Mouse (Mus musculus) embryonic facial prominence, embryonic 14.5 days (tissue): ENCODE data around the gene Klk1b21. TPM values are rescaled to one million over a fixed set of nuclear protein-coding genes. Genes with fewer than 3 reads are reported as not detected.
"Not testable (repeated sequence)": the region's sequence is repeated elsewhere in the genome, so short reads cannot be mapped to it uniquely, and the experiment has no call there.

Experiments used
- ATAC-seq: fragments of 200-750 bp; cut with Nextera tagmentation; 2 replicates; pipeline ENCODE4 v1.8.0; 2017; ENCODE audit warnings: low read depth, moderate number of reproducible peaks, moderate TSS enrichment
- DNase-seq: peaks from one replicate; pipeline ENCODE4 v3.0.0-alpha.2; 2015; ENCODE audit warnings: low spot score
- H3K27ac ChIP-seq: fragments of 300-500 bp; sonication (generic); replicated peaks from 2 replicates; pipeline ENCODE4 v1.5.1; 2014; ENCODE audit warnings: low read depth, mild to moderate bottlenecking, low read length, moderate library complexity
- H3K27me3 ChIP-seq: fragments of 300-500 bp; sonication (generic); replicated peaks from 2 replicates; pipeline ENCODE4 v1.6.1; 2014; ENCODE audit warnings: low read length; ENCODE audit not compliant: control insufficient read depth, insufficient read depth
- H3K36me3 ChIP-seq: fragments of 300-500 bp; sonication (generic); 2 replicates; pipeline ENCODE4 v1.6.1; 2014; ENCODE audit warnings: low read length, mixed read lengths; ENCODE audit not compliant: control insufficient read depth, insufficient read depth
- H3K4me1 ChIP-seq: fragments of 300-500 bp; sonication (generic); 2 replicates; pipeline ENCODE4 v1.6.1; 2014; ENCODE audit warnings: antibody characterized with exemption, low read length; ENCODE audit not compliant: control insufficient read depth, insufficient read depth
- H3K4me2 ChIP-seq: fragments of 300-500 bp; sonication (generic); 2 replicates; pipeline ENCODE4 v1.6.1; 2014; ENCODE audit warnings: low read depth, mild to moderate bottlenecking, low read length, moderate library complexity, mixed read lengths
- H3K4me3 ChIP-seq: fragments of 300-500 bp; sonication (generic); 2 replicates; pipeline ENCODE4 v1.5.1; 2014; ENCODE audit warnings: low read depth, mild to moderate bottlenecking, low read length
- H3K9ac ChIP-seq: fragments of 300-500 bp; sonication (generic); 2 replicates; pipeline ENCODE4 v1.6.1; 2014; ENCODE audit warnings: low read depth, mild to moderate bottlenecking, low read length, moderate library complexity, mixed read lengths
- H3K9me3 ChIP-seq: fragments of 300-500 bp; sonication (generic); 2 replicates; pipeline ENCODE4 v1.6.1; 2016; ENCODE audit warnings: low read length; ENCODE audit not compliant: control insufficient read depth
- WGBS: fragments of 180-500 bp; shearing (Covaris S2); extraction: QIAGEN DNeasy Blood & Tissue Kit; methylation state at CpG from one replicate; pipeline ENCODE4 v1.1.7; 2014; 5-methylcytosine and 5-hydroxymethylcytosine counted together
- polyA plus RNA-seq: library from polyadenylated mRNA; unstranded; fragments of >200 nt; fragmentation: Nextera tagmentation; extraction: Ambion mirVana; gene quantifications from 2 replicates; pipeline ENCODE4 v1.2.1, GENCODE M21; 2014

The Klk1b21 gene
- not detected in 2 replicates for polyA plus RNA-seq

GRCm38 (mm10) chr7:44102028-44102427 lies at the start of gene Klk1b21:
TSS of gene Klk1b21 (plus strand) at chr7:44102328.
- not testable (repeated sequence) for H3K27me3 ChIP-seq, H3K9me3 ChIP-seq, ATAC-seq, H3K36me3 ChIP-seq, H3K4me1 ChIP-seq, H3K9ac ChIP-seq, H3K4me2 ChIP-seq, DNase-seq, H3K4me3 ChIP-seq, H3K27ac ChIP-seq
- WGBS, result 82% methylated on average over 3 of the region's 3 CpGs

GRCm38 (mm10) chr7:44072117-44072516 lies 30.0 kb upstream of the Klk1b21 start:
- no peak overlapping the region for H3K27ac ChIP-seq
- H3K9me3 ChIP-seq, result no peaks in the 10 kb centered on the region
- H3K4me3 ChIP-seq, result no peak overlapping the region
- no peak overlapping the region for H3K9ac ChIP-seq
- no peaks in the 10 kb centered on the region for H3K36me3 ChIP-seq
- no peak for ATAC-seq
- H3K4me2 ChIP-seq, result no peak overlapping the region
- 68% methylated on average over 2 of the region's 2 CpGs for WGBS
- H3K27me3 ChIP-seq, result no peaks in the 10 kb centered on the region
- no peak for DNase-seq
- no peaks in the 10 kb centered on the region for H3K4me1 ChIP-seq

- H3K27ac ChIP-seq, result no peak overlapping the region
- WGBS, result 90% methylated on average over 1 of the region's 1 CpGs
- H3K36me3 ChIP-seq, result no peaks in the 10 kb centered on the region
These were observed 24.4 kb upstream of the Klk1b21 start for GRCm38 (mm10) chr7:44077703-44078102.

GRCm38 (mm10) chr7:44096111-44096510 lies 6.0 kb upstream of the Klk1b21 start:
- Histone ChIP-seq H3K9me3 (no peaks in the 10 kb centered on the region), H3K27me3 (no peaks in the 10 kb centered on the region), H3K4me2 (no peak overlapping the region), H3K4me1 (no peaks in the 10 kb centered on the region), H3K27ac (no peak overlapping the region), H3K36me3 (no peaks in the 10 kb centered on the region), H3K9ac (no peak overlapping the region), H3K4me3 (no peak overlapping the region)
- DNase-seq, result no peak
- no peak for ATAC-seq
- WGBS, result 81% methylated on average over 1 of the region's 1 CpGs

More at GRCm38 (mm10) chr7:44077703-44078102, 24.4 kb upstream of the Klk1b21 start:
- Histone ChIP-seq H3K9me3 (no peaks in the 10 kb centered on the region), H3K4me3 (no peak overlapping the region), H3K9ac (no peak overlapping the region), H3K27me3 (no peaks in the 10 kb centered on the region), H3K4me2 (no peak overlapping the region), H3K4me1 (no peaks in the 10 kb centered on the region)
- no peak for DNase-seq
- ATAC-seq, result no peak

GRCm38 (mm10) chr7:44112373-44112772 lies 10.2 kb downstream of the Klk1b21 start, which contains the start of gene Klk1b22:
TSS of gene Klk1b22 (plus strand) at chr7:44112673.
- H3K4me1 ChIP-seq, result no peaks in the 10 kb centered on the region
- H3K27ac ChIP-seq, result no peak within 1 kb of the TSS
- H3K27me3 ChIP-seq, result no peaks in the 10 kb centered on the region
- WGBS, result 64% methylated on average over 3 of the region's 4 CpGs
- H3K9me3 ChIP-seq, result no peaks in the 10 kb centered on the region
- H3K9ac ChIP-seq, result no peak within 1 kb of the TSS
- no peak for DNase-seq
- H3K4me3 ChIP-seq, result no peak within 1 kb of the TSS
- ATAC-seq, result no peak
- no peaks in the 10 kb centered on the region for H3K36me3 ChIP-seq
- H3K4me2 ChIP-seq, result no peak within 1 kb of the TSS

- Histone ChIP-seq H3K4me3 (no peak overlapping the region), H3K9ac (no peak overlapping the region), H3K9me3 (no peaks in the 10 kb centered on the region), H3K27ac (no peak overlapping the region), H3K36me3 (no peaks in the 10 kb centered on the region), H3K27me3 (no peaks in the 10 kb centered on the region), H3K4me2 (no peak overlapping the region), H3K4me1 (no peaks in the 10 kb centered on the region)
- no peak for DNase-seq
- no peak for ATAC-seq
- WGBS, result 90% methylated on average over 6 of the region's 6 CpGs
These were observed 21.3 kb downstream of the Klk1b21 start for GRCm38 (mm10) chr7:44123445-44123844.

- H3K9ac ChIP-seq, result no peak within 1 kb of the TSS
- no peak for ATAC-seq
These were observed 34.3 kb downstream of the Klk1b21 start, which contains the start of gene Klk1b16 for GRCm38 (mm10) chr7:44136467-44136866. TSS of gene Klk1b16 (plus strand) at chr7:44136767.

More at GRCm38 (mm10) chr7:44136467-44136866, 34.3 kb downstream of the Klk1b21 start, which contains the start of gene Klk1b16:
- WGBS, result 92% methylated on average over 3 of the region's 3 CpGs
- H3K4me2 ChIP-seq, result no peak within 1 kb of the TSS
- H3K9me3 ChIP-seq, result no peaks in the 10 kb centered on the region
- H3K4me1 ChIP-seq, result no peaks in the 10 kb centered on the region
- H3K36me3 ChIP-seq, result no peaks in the 10 kb centered on the region
- no peaks in the 10 kb centered on the region for H3K27me3 ChIP-seq
- H3K27ac ChIP-seq, result no peak within 1 kb of the TSS
- no peak for DNase-seq
- no peak within 1 kb of the TSS for H3K4me3 ChIP-seq

Other genes with a start within 250 kb of the Klk1b21 start
- 0.14 TPM in 1 of 2 replicates, not detected in the other for gene Klk4, start 221.2 kb upstream of the Klk1b21 start, polyA plus RNA-seq
- gene Klk15, start 168.6 kb upstream of the Klk1b21 start, polyA plus RNA-seq, result not detected in 2 replicates
- gene Klk1b8, start 151.7 kb upstream of the Klk1b21 start, polyA plus RNA-seq, result not detected in 2 replicates
- gene Klk1b1, start 135.6 kb upstream of the Klk1b21 start, polyA plus RNA-seq, result not detected in 2 replicates
- not detected in 2 replicates for gene Klk1b9, start 126.3 kb upstream of the Klk1b21 start, polyA plus RNA-seq
- gene Klk1b11, start 106.5 kb upstream of the Klk1b21 start, polyA plus RNA-seq, result not detected in 2 replicates
- 1.2 and 2.2 TPM in 2 replicates for gene Klk1b26, start 90.2 kb upstream of the Klk1b21 start, polyA plus RNA-seq
- gene Klk1b27, start 50.0 kb upstream of the Klk1b21 start, polyA plus RNA-seq, result not detected in 2 replicates
- not detected in 2 replicates for gene Klk1b22, start 10.3 kb downstream of the Klk1b21 start, polyA plus RNA-seq
- gene Klk1b16, start 34.4 kb downstream of the Klk1b21 start, polyA plus RNA-seq, result not detected in 2 replicates
- not detected in 2 replicates for gene Klk1b24, start 85.9 kb downstream of the Klk1b21 start, polyA plus RNA-seq
- gene Klk1b3, start 95.9 kb downstream of the Klk1b21 start, polyA plus RNA-seq, result not detected in 2 replicates
- gene Klk1b4, start 105.1 kb downstream of the Klk1b21 start, polyA plus RNA-seq, result not detected in 2 replicates
- not detected in 2 replicates for gene Klk1b5, start 113.6 kb downstream of the Klk1b21 start, polyA plus RNA-seq
- not detected in 2 replicates for gene Klk1, start 123.0 kb downstream of the Klk1b21 start, polyA plus RNA-seq
- gene Gm36864, start 133.8 kb downstream of the Klk1b21 start, polyA plus RNA-seq, result not detected in 2 replicates
- 0.83 and 1.1 TPM in 2 replicates for gene 1700028J19Rik, start 144.4 kb downstream of the Klk1b21 start, polyA plus RNA-seq
- gene 2410002F23Rik, start 144.4 kb downstream of the Klk1b21 start, polyA plus RNA-seq, result 117 and 144 TPM in 2 replicates
- 0.92 and 0.96 TPM in 2 replicates for gene Acp4, start 155.1 kb downstream of the Klk1b21 start, polyA plus RNA-seq
- not detected in 2 replicates for gene Gm15517, start 159.1 kb downstream of the Klk1b21 start, polyA plus RNA-seq
- 27.3 and 34.6 TPM in 2 replicates for gene Clec11a, start 204.6 kb downstream of the Klk1b21 start, polyA plus RNA-seq
- 3.6 and 3.7 TPM in 2 replicates for gene Shank1, start 207.9 kb downstream of the Klk1b21 start, polyA plus RNA-seq